Mouse (Mus musculus) forebrain, embryonic 13.5 days (tissue): ENCODE measurements around the gene Ogdh. TPM values are rescaled to one million over a fixed set of nuclear protein-coding genes. Genes with fewer than 3 reads are reported as not detected.

Experiments used
- ATAC-seq: fragments of 200-750 bp; cut with Nextera tagmentation; 2 replicates; pipeline ENCODE4 v1.8.0; 2017
- H3K27ac ChIP-seq: fragments of 300-500 bp; sonication (generic); 2 replicates; pipeline ENCODE4 v1.5.1; 2015; ENCODE audit warnings: inconsistent platforms, mild to moderate bottlenecking, moderate library complexity
- H3K27me3 ChIP-seq: fragments of 300-500 bp; sonication (generic); 2 replicates; pipeline ENCODE4 v1.6.1; 2015; ENCODE audit warnings: mild to moderate bottlenecking, inconsistent platforms
- H3K36me3 ChIP-seq: fragments of 300-500 bp; sonication (generic); 2 replicates; pipeline ENCODE4 v1.6.1; 2015; ENCODE audit warnings: mild to moderate bottlenecking, inconsistent platforms; ENCODE audit not compliant: poor library complexity, severe bottlenecking
- H3K4me1 ChIP-seq: fragments of 300-500 bp; sonication (generic); 2 replicates; pipeline ENCODE4 v1.6.1; 2015; ENCODE audit warnings: inconsistent platforms
- H3K4me2 ChIP-seq: fragments of 300-500 bp; sonication (generic); 2 replicates; pipeline ENCODE4 v1.6.1; 2015; ENCODE audit warnings: inconsistent platforms, mild to moderate bottlenecking, moderate library complexity
- H3K4me3 ChIP-seq: fragments of 300-500 bp; sonication (generic); 2 replicates; pipeline ENCODE4 v1.5.1; 2015; ENCODE audit warnings: mild to moderate bottlenecking, inconsistent platforms
- H3K9ac ChIP-seq: fragments of 300-500 bp; sonication (generic); 2 replicates; pipeline ENCODE4 v1.6.1; 2015; ENCODE audit warnings: mild to moderate bottlenecking, inconsistent platforms
- H3K9me3 ChIP-seq: fragments of 300-500 bp; sonication (generic); replicated peaks from 2 replicates; pipeline ENCODE4 v1.6.1; 2016; ENCODE audit warnings: inconsistent platforms
- WGBS: fragments of 180-500 bp; shearing (Covaris S2); methylation state at CpG from one replicate; pipeline ENCODE4 v1.1.7; 2015; 5-methylcytosine and 5-hydroxymethylcytosine counted together
- microRNA-seq: library from miRNA; unstranded; fragments of <30 nt; microRNA quantifications from one replicate; pipeline ENCODE4, GENCODE M21; 2016
- polyA plus RNA-seq: library from polyadenylated mRNA; unstranded; fragments of >200 nt; fragmentation: Nextera tagmentation; extraction: Ambion mirVana; gene quantifications from 2 replicates; pipeline ENCODE4 v1.2.1, GENCODE M21; 2015

Ogdh gene
- polyA plus RNA-seq, 1 experiment from 2014 or later: 71.2 TPM

- peaks cover 92% of the 10 kb centered on the region for H3K36me3 ChIP-seq
- 87% methylated on average over 19 of the region's 19 CpGs for WGBS
Measured at GRCm38 (mm10) chr11:6402515-6403510, 111.4 kb downstream of the Ogdh start.

GRCm38 (mm10) chr11:6403830-6404405 is 112.5 kb downstream of the Ogdh start:
- no peak overlapping the region for H3K4me2 ChIP-seq
- no peak for ATAC-seq
- no peak overlapping the region for H3K27ac ChIP-seq
- H3K9me3 ChIP-seq: no peaks in the 10 kb centered on the region
- peaks cover 9% of the 10 kb centered on the region; the same call in 1 of the 2 replicates for H3K4me1 ChIP-seq
- no peaks in the 10 kb centered on the region for H3K27me3 ChIP-seq
- peaks cover 81% of the 10 kb centered on the region for H3K36me3 ChIP-seq
- WGBS: 97% methylated on average over 5 of the region's 5 CpGs
- no peak overlapping the region for H3K9ac ChIP-seq
- H3K4me3 ChIP-seq: no peak overlapping the region

More at GRCm38 (mm10) chr11:6402515-6403510, 111.4 kb downstream of the Ogdh start:
- Histone ChIP-seq H3K4me1 (peaks cover 9% of the 10 kb centered on the region; the same call in 1 of the 2 replicates), H3K4me3 (no peak overlapping the region), H3K4me2 (no peak overlapping the region), H3K27me3 (no peaks in the 10 kb centered on the region), H3K27ac (no peak overlapping the region), H3K9me3 (no peaks in the 10 kb centered on the region), H3K9ac (no peak overlapping the region)
- ATAC-seq: no peak; the same call in 1 of the 2 replicates

GRCm38 (mm10) chr11:6404699-6405566 is 113.5 kb downstream of the Ogdh start:
- Histone ChIP-seq H3K4me1 (peaks cover 9% of the 10 kb centered on the region; the same call in 1 of the 2 replicates), H3K27me3 (no peaks in the 10 kb centered on the region), H3K27ac (0 out of 2 replicates have a peak overlapping the region, but pooled peaks have one; percentile 12), H3K36me3 (peaks cover 71% of the 10 kb centered on the region), H3K9me3 (no peaks in the 10 kb centered on the region), H3K4me3 (no peak overlapping the region), H3K4me2 (no peak overlapping the region), H3K9ac (no peak overlapping the region; the same call in 1 of the 2 replicates)
- 95% methylated on average over 9 of the region's 9 CpGs for WGBS
- peak; percentile 12; the same call in 1 of the 2 replicates for ATAC-seq

GRCm38 (mm10) chr11:6405591-6406081 is 114.2 kb downstream of the Ogdh start:
- Histone ChIP-seq H3K27me3 (no peaks in the 10 kb centered on the region), H3K9me3 (no peaks in the 10 kb centered on the region), H3K4me2 (no peak overlapping the region), H3K4me3 (no peak overlapping the region), H3K36me3 (peaks cover 64% of the 10 kb centered on the region), H3K27ac (peak overlapping the region; percentile 12; the same call in 1 of the 2 replicates), H3K9ac (no peak overlapping the region; the same call in 1 of the 2 replicates), H3K4me1 (peaks cover 9% of the 10 kb centered on the region; the same call in 1 of the 2 replicates)
- 93% methylated on average over 4 of the region's 4 CpGs for WGBS
- ATAC-seq: no peak

Small RNAs within 50 kb of the gene (microRNA-seq; reads per million reads assigned to microRNA genes)
- 4.8 reads per million, percentile 14 among the genes with 10 or more reads in this experiment for gene Mir7651

Other genes starting within 250 kb of the Ogdh start
- 26.1 and 32.8 TPM in 2 replicates for gene Camk2b, start 225.3 kb upstream of the Ogdh start, polyA plus RNA-seq
- 0.69 and 0.79 TPM in 2 replicates for gene A730071L15Rik, start 91.6 kb upstream of the Ogdh start, polyA plus RNA-seq
- gene Nudcd3, start 91.2 kb upstream of the Ogdh start, polyA plus RNA-seq: 57.0 and 65.3 TPM in 2 replicates
- gene Npc1l1, start 61.5 kb upstream of the Ogdh start, polyA plus RNA-seq: 0.04 and 0.05 TPM in 2 replicates
- gene Ddx56, start 23.9 kb upstream of the Ogdh start, polyA plus RNA-seq: 84.2 and 92.6 TPM in 2 replicates
- 154 and 155 TPM in 2 replicates for gene Tmed4, start 16.8 kb upstream of the Ogdh start, polyA plus RNA-seq
- gene Zmiz2, start 97.4 kb downstream of the Ogdh start, polyA plus RNA-seq: 29.1 and 31.1 TPM in 2 replicates
- gene Ppia, start 123.8 kb downstream of the Ogdh start, polyA plus RNA-seq: 4,373 and 4,619 TPM in 2 replicates
- gene H2afv, start 152.8 kb downstream of the Ogdh start, polyA plus RNA-seq: 942 and 1,061 TPM in 2 replicates
- 13.9 and 14.8 TPM in 2 replicates for gene Purb, start 184.3 kb downstream of the Ogdh start, polyA plus RNA-seq
- gene Myo1g, start 229.3 kb downstream of the Ogdh start, polyA plus RNA-seq: 0.17 and 0.21 TPM in 2 replicates